Mouse (Mus musculus) midbrain, embryonic 14.5 days (tissue): ENCODE results near the gene Naa20. TPM values are rescaled to one million over a fixed set of nuclear protein-coding genes. Genes with fewer than 3 reads are reported as not detected.
A peak's percentile ranks its signal among the peaks of the same experiment; 100 is the strongest.

Experiments
- ATAC-seq: fragments of 200-750 bp; cut with Nextera tagmentation; 2 replicates; pipeline ENCODE4 v1.8.0; 2017; ENCODE audit warnings: moderate number of reproducible peaks, moderate library complexity; ENCODE audit not compliant: low FRiP score, low TSS enrichment
- DNase-seq: peaks from one replicate; pipeline ENCODE4 v3.0.0-alpha.2; 2015
- H3K27ac ChIP-seq: fragments of 300-500 bp; sonication (generic); replicated peaks from 2 replicates; pipeline ENCODE4 v1.5.1; 2014; ENCODE audit warnings: mild to moderate bottlenecking, low read depth, low read length, moderate library complexity
- H3K27me3 ChIP-seq: fragments of 300-500 bp; sonication (generic); 2 replicates; pipeline ENCODE4 v1.6.1; 2014; ENCODE audit warnings: low read length, control low read depth, mixed read lengths; ENCODE audit not compliant: control insufficient read depth, insufficient read depth
- H3K36me3 ChIP-seq: fragments of 300-500 bp; sonication (generic); 2 replicates; pipeline ENCODE4 v1.6.1; 2014; ENCODE audit warnings: low read length, control low read depth; ENCODE audit not compliant: control insufficient read depth, insufficient read depth
- H3K4me1 ChIP-seq: fragments of 300-500 bp; sonication (generic); 2 replicates; pipeline ENCODE4 v1.6.1; 2014; ENCODE audit warnings: mild to moderate bottlenecking, antibody characterized with exemption, low read length, control low read depth; ENCODE audit not compliant: control insufficient read depth, insufficient read depth
- H3K4me2 ChIP-seq: fragments of 300-500 bp; sonication (generic); 2 replicates; pipeline ENCODE4 v1.6.1; 2014; ENCODE audit warnings: mild to moderate bottlenecking, low read length, moderate library complexity
- H3K4me3 ChIP-seq: fragments of 300-500 bp; sonication (generic); replicated peaks from 2 replicates; pipeline ENCODE4 v1.5.1; 2014; ENCODE audit warnings: low read depth, low read length
- H3K9ac ChIP-seq: fragments of 300-500 bp; sonication (generic); replicated peaks from 2 replicates; pipeline ENCODE4 v1.6.1; 2014; ENCODE audit warnings: mild to moderate bottlenecking, low read length, moderate library complexity
- H3K9me3 ChIP-seq: fragments of 300-500 bp; sonication (generic); 2 replicates; pipeline ENCODE4 v1.6.1; 2016; ENCODE audit warnings: low read length, control low read depth, mixed read lengths; ENCODE audit not compliant: control insufficient read depth
- WGBS: fragments of 180-500 bp; shearing (Covaris S2); extraction: QIAGEN DNeasy Blood & Tissue Kit; methylation state at CpG from one replicate; pipeline ENCODE4 v1.1.7; 2014; 5-methylcytosine and 5-hydroxymethylcytosine counted together
- microRNA-seq: library from miRNA; unstranded; fragments of <30 nt; microRNA quantifications from one replicate; pipeline ENCODE4, GENCODE M21; 2016
- polyA plus RNA-seq: library from polyadenylated mRNA; unstranded; fragments of >200 nt; fragmentation: Nextera tagmentation; extraction: Ambion mirVana; gene quantifications from 2 replicates; pipeline ENCODE4 v1.2.1, GENCODE M21; 2014

The Naa20 gene
- polyA plus RNA-seq, 1 experiment from 2014 or later, result 128 TPM

GRCm38 (mm10) chr2:145957450-145957849 lies 55.6 kb downstream of the Naa20 start:
- no peak overlapping the region for H3K9ac ChIP-seq
- no peak overlapping the region for H3K4me3 ChIP-seq
- no peaks in the 10 kb centered on the region for H3K4me1 ChIP-seq
- no peaks in the 10 kb centered on the region for H3K27me3 ChIP-seq
- ATAC-seq, result no peak
- no peak overlapping the region for H3K27ac ChIP-seq
- no peaks in the 10 kb centered on the region for H3K36me3 ChIP-seq
- 15% methylated on average over 4 of the region's 4 CpGs for WGBS
- peak; percentile 87 for DNase-seq
- H3K4me2 ChIP-seq, result no peak overlapping the region
- H3K9me3 ChIP-seq, result 0 out of 2 replicates have a peak, but pooled peaks cover 3% of the 10 kb centered on the region

- no peak for ATAC-seq
- WGBS, result 83% methylated on average over 6 of the region's 6 CpGs
Measured at GRCm38 (mm10) chr2:145958097-145958496, 56.2 kb downstream of the Naa20 start.

GRCm38 (mm10) chr2:145958551-145958950 lies 56.7 kb downstream of the Naa20 start:
- 58% methylated on average over 7 of the region's 7 CpGs for WGBS

More at GRCm38 (mm10) chr2:145958097-145958496, 56.2 kb downstream of the Naa20 start:
- H3K36me3 ChIP-seq, result no peaks in the 10 kb centered on the region
- no peak overlapping the region for H3K4me2 ChIP-seq
- no peaks in the 10 kb centered on the region for H3K4me1 ChIP-seq
- no peak overlapping the region for H3K4me3 ChIP-seq
- no peaks in the 10 kb centered on the region for H3K27me3 ChIP-seq
- no peak overlapping the region for H3K9ac ChIP-seq
- DNase-seq, result no peak
- 0 out of 2 replicates have a peak, but pooled peaks cover 3% of the 10 kb centered on the region for H3K9me3 ChIP-seq
- H3K27ac ChIP-seq, result no peak overlapping the region

GRCm38 (mm10) chr2:145961861-145962260 lies 60.0 kb downstream of the Naa20 start:
- WGBS, result 76% methylated on average over 5 of the region's 5 CpGs

More at GRCm38 (mm10) chr2:145958551-145958950, 56.7 kb downstream of the Naa20 start:
- DNase-seq (no peak), ATAC-seq (no peak)
- H3K4me1 ChIP-seq, result no peaks in the 10 kb centered on the region
- no peak overlapping the region for H3K27ac ChIP-seq
- no peak overlapping the region for H3K9ac ChIP-seq
- H3K36me3 ChIP-seq, result no peaks in the 10 kb centered on the region
- no peaks in the 10 kb centered on the region for H3K27me3 ChIP-seq
- no peak overlapping the region for H3K4me3 ChIP-seq
- 0 out of 2 replicates have a peak, but pooled peaks cover 3% of the 10 kb centered on the region for H3K9me3 ChIP-seq
- no peak overlapping the region for H3K4me2 ChIP-seq

More at GRCm38 (mm10) chr2:145961861-145962260, 60.0 kb downstream of the Naa20 start:
- Histone ChIP-seq H3K27ac (no peak overlapping the region), H3K4me1 (no peaks in the 10 kb centered on the region), H3K9me3 (0 out of 2 replicates have a peak, but pooled peaks cover 3% of the 10 kb centered on the region), H3K4me3 (no peak overlapping the region), H3K27me3 (no peaks in the 10 kb centered on the region), H3K36me3 (no peaks in the 10 kb centered on the region), H3K4me2 (no peak overlapping the region), H3K9ac (no peak overlapping the region)
- ATAC-seq (no peak), DNase-seq (no peak)

Small RNAs within 50 kb of the gene (microRNA-seq; reads per million reads assigned to microRNA genes)
- not detected for gene Gm25026

Other genes with a start within 250 kb of the Naa20 start
- 9.5 and 14.6 TPM in 2 replicates for gene Rin2, start 226.9 kb upstream of the Naa20 start, polyA plus RNA-seq
- gene Cfap61, start 32.7 kb downstream of the Naa20 start, polyA plus RNA-seq, result 1.1 and 1.7 TPM in 2 replicates
- 27.7 and 33.5 TPM in 2 replicates for gene Crnkl1, start 32.9 kb downstream of the Naa20 start, polyA plus RNA-seq